Mouse (Mus musculus): ENCODE measurements around the gene Hebp1.

- TF ChIP-seq CTCF (IDR thresholded peaks at IDR 0.05; ENCODE audit: insufficient read depth, low read depth, low read length): no peak
- no peak for TF ChIP-seq POLR2A (IDR thresholded peaks at IDR 0.05; ENCODE audit: insufficient read depth, low read depth, low read length)
Observed at GRCm38 (mm10) chr6:135118183-135118582, 79.6 kb downstream of the Hebp1 start, which contains the start of gene Gprc5d.
